Mouse (Mus musculus) hindbrain, embryonic 15.5 days (tissue): Measurements from ENCODE around the gene Atg10. TPM values are rescaled to one million over a fixed set of nuclear protein-coding genes. Genes with fewer than 3 reads are reported as not detected.

Source experiments
- ATAC-seq: fragments of 200-750 bp; cut with Nextera tagmentation; 2 replicates; pipeline ENCODE4 v1.8.0; 2017; ENCODE audit warnings: low read depth, moderate number of reproducible peaks, moderate TSS enrichment; ENCODE audit not compliant: low FRiP score
- H3K27ac ChIP-seq: fragments of 300-500 bp; sonication (generic); replicated peaks from 2 replicates; pipeline ENCODE4 v1.5.1; 2015; ENCODE audit warnings: mild to moderate bottlenecking, inconsistent platforms
- H3K27me3 ChIP-seq: fragments of 300-500 bp; sonication (generic); 2 replicates; pipeline ENCODE4 v1.6.1; 2015; ENCODE audit warnings: control low read depth, inconsistent platforms
- H3K36me3 ChIP-seq: fragments of 300-500 bp; sonication (generic); 2 replicates; pipeline ENCODE4 v1.6.1; 2015; ENCODE audit warnings: control low read depth, inconsistent platforms
- H3K4me1 ChIP-seq: fragments of 300-500 bp; sonication (generic); replicated peaks from 2 replicates; pipeline ENCODE4 v1.6.1; 2015; ENCODE audit warnings: control low read depth, inconsistent platforms
- H3K4me2 ChIP-seq: fragments of 300-500 bp; sonication (generic); 2 replicates; pipeline ENCODE4 v1.6.1; 2015; ENCODE audit warnings: moderate library complexity, mild to moderate bottlenecking, inconsistent platforms
- H3K4me3 ChIP-seq: fragments of 300-500 bp; sonication (generic); 2 replicates; pipeline ENCODE4 v1.5.1; 2015; ENCODE audit warnings: mild to moderate bottlenecking, inconsistent platforms
- H3K9ac ChIP-seq: fragments of 300-500 bp; sonication (generic); 2 replicates; pipeline ENCODE4 v1.6.1; 2015; ENCODE audit warnings: inconsistent platforms
- H3K9me3 ChIP-seq: fragments of 300-500 bp; sonication (generic); 2 replicates; pipeline ENCODE4 v1.6.1; 2016; ENCODE audit warnings: control low read depth, inconsistent platforms
- WGBS: fragments of 180-500 bp; shearing (Covaris S2); methylation state at CpG from one replicate; pipeline ENCODE4 v1.1.7; 2015; 5-methylcytosine and 5-hydroxymethylcytosine counted together
- polyA plus RNA-seq: library from polyadenylated mRNA; unstranded; fragments of >200 nt; fragmentation: Nextera tagmentation; extraction: Ambion mirVana; gene quantifications from 2 replicates; pipeline ENCODE4 v1.2.1, GENCODE M21; 2015

Gene Atg10
- polyA plus RNA-seq, 1 experiment from 2014 or later = 13.6 TPM

DNA sequence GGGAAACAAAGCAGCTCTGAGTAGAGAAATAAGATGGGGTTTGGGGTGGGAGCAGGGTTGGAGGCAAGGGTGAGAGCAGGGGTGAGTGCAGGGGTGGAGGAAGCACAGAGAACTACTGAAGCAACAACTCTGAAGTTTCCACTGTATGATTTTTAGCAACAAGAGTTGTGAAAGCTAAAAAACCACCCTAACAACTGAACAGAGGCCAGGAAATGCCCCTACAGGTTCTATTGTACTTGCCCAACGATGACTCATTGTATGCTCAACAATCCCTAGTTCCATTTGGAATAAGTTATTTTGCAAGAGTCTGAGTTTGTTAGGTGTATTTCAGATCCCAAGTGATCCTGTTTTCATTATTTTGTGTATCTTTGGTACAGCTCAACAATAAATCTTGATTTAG, 182.5 kb downstream of the Atg10 start:
- Histone ChIP-seq H3K27me3 (no peaks in the 10 kb centered on the region), H3K4me1 (0 out of 2 replicates have a peak, but pooled peaks cover 9% of the 10 kb centered on the region), H3K36me3 (no peaks in the 10 kb centered on the region), H3K4me2 (no peak overlapping the region), H3K27ac (no peak overlapping the region), H3K4me3 (no peak overlapping the region), H3K9me3 (no peaks in the 10 kb centered on the region), H3K9ac (no peak overlapping the region)
- 88% methylated on average over 1 of the region's 1 CpGs for WGBS
- no peak for ATAC-seq

DNA sequence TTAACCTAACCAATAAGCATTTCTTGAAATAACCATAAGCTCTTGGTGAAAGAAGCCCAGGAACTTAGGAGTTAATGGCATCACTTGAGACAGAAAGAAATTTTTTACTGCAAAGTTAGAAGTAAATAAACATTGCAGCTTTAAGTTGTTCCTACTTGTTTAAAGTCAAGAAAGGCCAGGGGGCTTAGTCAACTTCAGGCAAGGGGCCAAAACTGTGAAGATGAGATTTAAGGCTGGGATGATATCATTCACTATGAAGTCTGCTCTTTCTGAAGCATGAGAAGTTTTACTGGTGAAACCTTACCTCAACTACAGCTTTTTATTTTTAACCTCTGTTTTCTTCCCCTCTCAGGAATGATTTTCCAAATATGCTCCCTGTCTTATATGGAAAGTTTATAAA, 183.3 kb downstream of the Atg10 start:
- peak overlapping the region; percentile 83; the same call in 1 of the 2 replicates for H3K27ac ChIP-seq
- 0 out of 2 replicates have a peak, but pooled peaks cover 9% of the 10 kb centered on the region for H3K4me1 ChIP-seq
- no peak overlapping the region for H3K4me2 ChIP-seq
- H3K9ac ChIP-seq = no peak overlapping the region
- H3K9me3 ChIP-seq = no peaks in the 10 kb centered on the region
- H3K36me3 ChIP-seq = no peaks in the 10 kb centered on the region
- no peak for ATAC-seq
- H3K27me3 ChIP-seq = no peaks in the 10 kb centered on the region
- no peak overlapping the region for H3K4me3 ChIP-seq

DNA sequence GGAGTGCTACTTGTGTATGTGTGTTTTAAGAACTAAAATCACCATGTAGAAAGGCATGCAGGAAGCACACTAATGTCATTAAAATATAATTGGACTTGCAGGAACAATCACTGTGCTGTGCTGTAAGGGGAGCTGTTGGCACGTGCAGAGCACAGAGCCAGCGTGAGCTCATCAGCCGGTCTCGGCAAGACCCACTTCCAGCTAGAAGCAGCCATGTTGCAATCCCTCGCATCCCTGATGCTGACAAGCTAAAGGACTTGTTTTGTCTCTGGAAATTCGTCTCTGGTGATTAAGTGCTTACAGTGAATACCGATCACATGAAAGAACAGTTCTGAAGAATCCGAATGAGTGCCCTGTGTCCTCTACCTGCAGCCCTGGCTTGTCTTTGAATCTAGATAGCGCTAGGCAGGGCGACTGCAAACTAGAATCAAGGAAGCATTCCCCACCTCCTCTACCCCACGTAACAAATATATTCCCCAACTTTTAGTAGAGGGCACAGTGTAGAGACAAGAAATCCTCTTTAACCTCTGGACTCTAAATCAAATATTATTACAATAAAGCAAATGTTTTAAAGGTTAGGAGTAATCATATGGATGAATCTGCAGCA, 184.5 kb downstream of the Atg10 start:
- H3K27ac ChIP-seq = peak overlapping the region; percentile 83
- no peak overlapping the region for H3K9ac ChIP-seq

DNA sequence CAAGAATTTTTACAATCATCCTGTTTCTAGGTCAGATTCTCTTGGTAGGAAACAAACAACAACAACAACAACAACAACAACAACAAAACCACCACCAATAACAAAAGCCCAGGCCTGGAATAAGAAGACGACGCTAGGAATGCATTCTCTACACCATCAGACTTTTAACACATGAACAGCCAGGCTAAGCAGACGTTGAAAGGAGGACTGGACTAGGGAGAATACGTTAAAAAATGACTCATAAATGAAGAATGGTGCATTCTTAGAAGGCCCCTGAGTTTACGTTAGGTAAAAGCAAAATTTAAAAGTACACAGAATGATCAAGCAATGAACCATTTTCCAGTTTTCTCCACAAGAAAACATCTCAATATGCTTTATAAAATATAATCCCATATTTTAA, 185.1 kb downstream of the Atg10 start:
- no peak overlapping the region for H3K27ac ChIP-seq
- H3K27me3 ChIP-seq = no peaks in the 10 kb centered on the region
- H3K4me2 ChIP-seq = no peak overlapping the region
- H3K36me3 ChIP-seq = no peaks in the 10 kb centered on the region
- no peaks in the 10 kb centered on the region for H3K9me3 ChIP-seq
- ATAC-seq = no peak
- no peak overlapping the region for H3K4me3 ChIP-seq
- WGBS = 70% methylated on average over 5 of the region's 5 CpGs
- no peak overlapping the region for H3K9ac ChIP-seq
- 0 out of 2 replicates have a peak, but pooled peaks cover 9% of the 10 kb centered on the region for H3K4me1 ChIP-seq

More for the DNA sequence above, 184.5 kb downstream of the Atg10 start:
- H3K9me3 ChIP-seq = no peaks in the 10 kb centered on the region
- peak overlapping the region; percentile 41 for H3K4me2 ChIP-seq
- 40% methylated on average over 11 of the region's 11 CpGs for WGBS
- no peaks in the 10 kb centered on the region for H3K36me3 ChIP-seq
- peak; percentile 98 for ATAC-seq
- H3K27me3 ChIP-seq = no peaks in the 10 kb centered on the region
- H3K4me1 ChIP-seq = 0 out of 2 replicates have a peak, but pooled peaks cover 9% of the 10 kb centered on the region
- H3K4me3 ChIP-seq = no peak overlapping the region

DNA sequence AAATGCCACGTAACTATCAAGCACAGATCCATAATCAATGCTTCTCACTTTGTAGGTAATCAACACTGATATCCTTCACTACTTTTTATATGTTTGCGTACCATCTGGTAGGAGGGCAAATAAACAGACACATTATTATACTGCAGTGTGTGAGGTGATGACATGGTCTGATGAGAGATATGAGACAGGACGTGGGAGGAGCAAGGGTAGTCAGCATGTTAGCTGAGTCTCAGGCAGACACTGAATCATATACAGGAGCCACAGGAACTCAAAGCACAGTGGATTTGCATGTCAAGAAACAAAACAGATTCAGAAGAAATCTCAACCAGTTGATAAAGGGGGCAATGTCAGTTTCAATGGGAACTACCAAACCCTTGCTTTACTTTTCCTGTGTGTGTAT, 185.7 kb downstream of the Atg10 start:
- no peak for ATAC-seq
- Histone ChIP-seq H3K9ac (no peak overlapping the region), H3K4me2 (no peak overlapping the region), H3K27me3 (no peaks in the 10 kb centered on the region), H3K27ac (no peak overlapping the region), H3K4me3 (no peak overlapping the region), H3K36me3 (no peaks in the 10 kb centered on the region), H3K9me3 (no peaks in the 10 kb centered on the region), H3K4me1 (0 out of 2 replicates have a peak, but pooled peaks cover 9% of the 10 kb centered on the region)
- 81% methylated on average over 3 of the region's 3 CpGs for WGBS

DNA sequence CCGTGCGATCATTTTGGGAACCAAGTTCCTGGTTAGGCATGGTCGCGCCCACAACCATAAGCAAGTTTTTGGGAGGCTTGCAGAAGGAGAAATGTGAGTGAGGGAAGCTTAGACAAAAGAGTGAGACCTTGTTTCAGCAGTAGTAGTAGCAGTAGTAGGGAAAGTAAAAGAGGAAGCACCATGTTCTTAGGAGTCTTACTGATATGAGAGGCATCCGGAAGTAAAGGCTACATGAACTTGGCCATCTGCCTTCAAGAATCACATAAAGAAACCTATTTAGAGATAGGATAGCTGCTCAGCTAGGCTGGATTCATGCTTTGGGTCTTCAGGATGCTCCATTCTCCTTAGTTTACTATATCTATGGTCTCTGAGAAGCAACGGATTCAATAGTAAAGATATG, 186.4 kb downstream of the Atg10 start:
- no peaks in the 10 kb centered on the region for H3K36me3 ChIP-seq
- no peaks in the 10 kb centered on the region for H3K9me3 ChIP-seq
- H3K9ac ChIP-seq = no peak overlapping the region
- no peak overlapping the region for H3K4me2 ChIP-seq
- 0 out of 2 replicates have a peak, but pooled peaks cover 9% of the 10 kb centered on the region for H3K4me1 ChIP-seq
- ATAC-seq = no peak
- H3K27ac ChIP-seq = no peak overlapping the region
- no peak overlapping the region for H3K4me3 ChIP-seq
- H3K27me3 ChIP-seq = no peaks in the 10 kb centered on the region
- 95% methylated on average over 6 of the region's 6 CpGs for WGBS

DNA sequence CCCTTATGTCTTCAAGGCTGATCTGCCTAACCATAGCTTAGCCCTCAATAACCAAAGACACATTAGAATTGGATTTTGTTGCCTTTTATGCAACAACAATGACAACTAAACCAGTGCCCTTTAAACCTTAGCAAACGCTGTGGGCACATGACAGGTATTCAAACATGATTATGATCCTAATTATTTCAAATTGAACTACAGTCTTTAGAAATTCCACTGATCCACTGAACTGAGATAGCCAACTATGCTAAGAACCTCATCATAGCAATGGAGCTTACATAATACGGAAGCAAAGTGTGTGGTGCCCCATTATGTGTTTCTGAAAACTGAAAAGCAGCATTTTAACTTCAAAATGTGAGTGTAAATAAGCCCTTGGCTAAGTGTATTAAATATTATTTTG, 191.9 kb downstream of the Atg10 start:
- Histone ChIP-seq H3K27me3 (no peaks in the 10 kb centered on the region), H3K4me1 (no peaks in the 10 kb centered on the region), H3K4me3 (no peak overlapping the region), H3K36me3 (no peaks in the 10 kb centered on the region), H3K9ac (no peak overlapping the region), H3K4me2 (no peak overlapping the region), H3K27ac (no peak overlapping the region), H3K9me3 (no peaks in the 10 kb centered on the region)
- ATAC-seq = no peak
- 91% methylated on average over 2 of the region's 2 CpGs for WGBS

DNA sequence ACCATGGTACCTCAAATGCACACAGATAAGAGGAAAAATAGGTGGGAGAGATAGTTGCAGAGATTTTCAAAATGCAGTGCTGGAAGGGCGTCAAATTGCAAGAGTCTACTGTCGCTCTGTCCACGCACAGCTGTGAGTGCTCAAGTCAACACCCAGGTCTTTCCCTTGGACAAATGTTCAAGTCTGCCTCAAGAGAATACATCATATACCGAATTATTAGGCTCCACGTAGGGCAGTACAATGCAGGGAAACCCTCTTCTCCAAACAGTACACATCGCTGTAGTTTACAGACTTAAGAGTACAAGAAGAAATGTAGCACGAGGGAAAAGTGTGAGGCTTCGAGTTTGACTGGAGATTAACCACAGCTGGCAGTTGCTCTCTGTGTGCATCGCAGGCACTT, 200.3 kb downstream of the Atg10 start:
- Histone ChIP-seq H3K27me3 (no peaks in the 10 kb centered on the region), H3K36me3 (no peaks in the 10 kb centered on the region), H3K4me2 (no peak overlapping the region), H3K9me3 (no peaks in the 10 kb centered on the region), H3K27ac (no peak overlapping the region), H3K9ac (no peak overlapping the region), H3K4me1 (no peaks in the 10 kb centered on the region), H3K4me3 (no peak overlapping the region)
- 96% methylated on average over 9 of the region's 9 CpGs for WGBS
- no peak for ATAC-seq

DNA sequence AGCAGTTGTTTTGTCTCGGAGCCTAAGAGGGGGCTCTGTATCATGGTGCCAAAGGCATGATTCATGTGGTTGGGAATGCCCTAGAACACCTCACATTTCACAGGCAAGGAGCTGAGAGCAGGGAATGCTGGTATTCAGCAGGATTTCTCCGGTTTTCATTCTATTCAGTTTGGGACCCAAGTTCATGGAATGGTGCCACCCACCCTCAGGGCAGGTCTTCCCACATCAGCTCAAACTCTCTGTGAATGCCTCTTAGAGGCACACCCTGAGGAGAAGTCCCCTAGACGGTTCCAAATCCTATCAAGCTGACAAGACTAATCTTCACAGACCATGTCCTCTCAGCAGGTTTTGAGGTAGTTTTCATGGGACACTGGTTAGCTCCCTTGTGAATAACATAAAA, 211.9 kb downstream of the Atg10 start:
- Histone ChIP-seq H3K36me3 (no peaks in the 10 kb centered on the region), H3K4me2 (no peak overlapping the region), H3K27ac (no peak overlapping the region), H3K4me1 (no peaks in the 10 kb centered on the region), H3K9ac (no peak overlapping the region), H3K9me3 (no peaks in the 10 kb centered on the region), H3K4me3 (no peak overlapping the region), H3K27me3 (no peaks in the 10 kb centered on the region)
- WGBS = 58% methylated on average over 3 of the region's 3 CpGs
- ATAC-seq = no peak

DNA sequence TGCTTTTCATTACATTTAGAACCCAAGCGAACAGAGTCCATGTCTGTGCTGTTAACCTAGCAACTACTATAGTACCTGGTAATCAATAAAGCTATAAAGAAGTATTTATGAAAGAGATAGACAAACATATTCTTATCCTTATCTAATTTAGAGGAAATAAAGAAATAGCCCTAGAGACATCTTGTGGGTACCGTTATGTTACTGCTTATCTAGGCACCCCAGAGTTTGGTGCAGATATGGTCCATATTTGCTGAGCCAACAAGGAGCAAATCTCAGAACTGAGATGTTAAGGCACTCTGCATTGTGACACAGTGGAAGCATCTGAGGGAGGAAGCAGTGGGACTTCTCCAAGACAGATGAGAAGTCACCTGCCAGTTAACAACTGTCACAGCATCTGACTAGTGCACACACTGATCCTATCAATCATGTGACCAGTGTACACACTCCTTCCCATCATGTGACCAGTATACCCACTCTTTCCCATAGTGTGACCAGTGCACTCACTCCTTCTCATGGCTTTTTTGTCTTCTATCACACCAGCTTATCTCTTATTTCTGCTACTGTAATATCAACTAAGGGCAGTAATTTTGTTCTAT, 228.6 kb downstream of the Atg10 start:
- H3K4me1 ChIP-seq = no peaks in the 10 kb centered on the region
- no peaks in the 10 kb centered on the region for H3K27me3 ChIP-seq
- no peak for ATAC-seq
- H3K4me2 ChIP-seq = no peak overlapping the region
- no peak overlapping the region for H3K27ac ChIP-seq
- H3K9ac ChIP-seq = no peak overlapping the region
- 96% methylated on average over 2 of the region's 2 CpGs for WGBS
- H3K9me3 ChIP-seq = no peaks in the 10 kb centered on the region
- no peaks in the 10 kb centered on the region for H3K36me3 ChIP-seq
- H3K4me3 ChIP-seq = no peak overlapping the region

DNA sequence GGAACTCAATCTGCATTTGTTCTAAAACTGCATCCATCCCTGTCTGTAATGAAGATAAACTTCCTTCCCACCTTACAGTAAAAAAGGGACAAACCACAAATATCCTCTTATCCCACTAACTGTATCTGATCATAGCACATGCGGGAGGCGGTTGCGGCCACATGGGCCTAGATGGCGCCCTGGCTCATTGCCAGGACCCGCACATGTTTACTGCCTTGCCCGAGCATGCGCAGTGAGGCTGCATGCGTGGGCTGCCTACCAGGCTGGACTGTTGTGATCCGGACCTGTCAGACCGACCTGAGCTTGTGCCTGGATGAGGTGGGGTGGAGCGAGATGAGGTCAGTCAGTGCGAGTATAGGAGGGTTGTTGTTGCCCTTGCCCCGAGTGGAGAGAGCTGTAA, 230.2 kb downstream of the Atg10 start:
- no peak for ATAC-seq
- 83% methylated on average over 13 of the region's 13 CpGs for WGBS
- H3K4me3 ChIP-seq = no peak overlapping the region

DNA sequence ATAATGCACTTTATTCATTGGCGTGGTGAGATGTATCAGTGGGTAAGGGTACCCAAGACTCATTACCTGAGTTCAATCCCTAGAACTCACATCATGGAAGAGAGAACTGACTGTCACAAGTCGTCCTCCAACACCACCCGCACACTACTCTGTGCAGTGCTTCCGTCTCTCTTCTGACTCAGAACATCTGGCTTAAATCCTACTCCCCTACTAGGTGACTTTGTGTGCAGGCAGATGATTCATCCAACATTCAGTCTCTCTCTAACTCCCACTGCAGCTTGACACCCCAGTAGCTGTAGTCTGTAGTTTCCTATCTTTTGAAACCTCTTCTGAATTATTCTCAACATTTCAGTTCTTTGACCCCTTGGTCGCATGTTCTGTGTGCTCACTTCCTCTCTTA, 230.8 kb downstream of the Atg10 start:
- H3K4me2 ChIP-seq = no peak overlapping the region
- no peaks in the 10 kb centered on the region for H3K36me3 ChIP-seq
- H3K4me3 ChIP-seq = no peak overlapping the region
- H3K9me3 ChIP-seq = no peaks in the 10 kb centered on the region
- no peaks in the 10 kb centered on the region for H3K27me3 ChIP-seq
- H3K9ac ChIP-seq = no peak overlapping the region
- no peak overlapping the region for H3K27ac ChIP-seq
- WGBS = 91% methylated on average over 5 of the region's 5 CpGs
- ATAC-seq = no peak
- H3K4me1 ChIP-seq = no peaks in the 10 kb centered on the region

More for the DNA sequence above, 230.2 kb downstream of the Atg10 start:
- H3K27ac ChIP-seq = no peak overlapping the region
- H3K27me3 ChIP-seq = no peaks in the 10 kb centered on the region
- no peaks in the 10 kb centered on the region for H3K4me1 ChIP-seq
- no peaks in the 10 kb centered on the region for H3K9me3 ChIP-seq
- no peaks in the 10 kb centered on the region for H3K36me3 ChIP-seq
- no peak overlapping the region for H3K9ac ChIP-seq
- no peak overlapping the region for H3K4me2 ChIP-seq

DNA sequence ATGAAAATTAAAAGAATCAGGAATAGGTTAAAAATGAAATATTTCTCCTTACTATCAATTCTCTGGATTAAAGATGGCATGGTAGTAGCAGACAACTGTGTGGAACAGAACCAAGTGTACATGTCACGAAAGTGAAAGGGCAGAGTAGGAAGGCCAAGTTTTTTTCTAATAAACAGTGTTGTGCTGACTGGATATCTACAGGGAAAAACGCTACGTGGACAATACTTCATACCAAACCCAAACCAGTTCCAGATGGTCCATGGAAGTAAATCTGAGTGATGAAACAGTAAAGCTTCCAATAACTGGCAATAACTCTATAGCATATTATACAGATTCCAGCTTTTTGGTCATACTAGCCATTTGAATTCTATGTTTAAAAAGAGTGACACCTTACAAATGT, 235.5 kb downstream of the Atg10 start:
- H3K27me3 ChIP-seq = no peaks in the 10 kb centered on the region
- H3K9ac ChIP-seq = no peak overlapping the region
- WGBS = 87% methylated on average over 3 of the region's 3 CpGs
- no peak overlapping the region for H3K4me3 ChIP-seq
- H3K27ac ChIP-seq = no peak overlapping the region
- ATAC-seq = no peak
- H3K4me2 ChIP-seq = no peak overlapping the region
- H3K36me3 ChIP-seq = no peaks in the 10 kb centered on the region
- no peaks in the 10 kb centered on the region for H3K4me1 ChIP-seq
- H3K9me3 ChIP-seq = no peaks in the 10 kb centered on the region
